Mouse (Mus musculus) liver, embryonic 11.5 days (tissue): Measurements from ENCODE around the gene Kpna3. TPM values are rescaled to one million over a fixed set of nuclear protein-coding genes. Genes with fewer than 3 reads are reported as not detected.

Experiments used
- ATAC-seq: fragments of 200-750 bp; cut with Nextera tagmentation; replicated peaks from 2 replicates; pipeline ENCODE4 v1.8.0; 2017; ENCODE audit warnings: moderate number of reproducible peaks, mild to moderate bottlenecking, moderate TSS enrichment, moderate library complexity; ENCODE audit not compliant: low FRiP score
- DNase-seq: peaks from one replicate; pipeline ENCODE4 v3.0.0-alpha.2; 2017; ENCODE audit warnings: low spot score
- H3K27ac ChIP-seq: fragments of 300-500 bp; sonication (generic); 2 replicates; pipeline ENCODE4 v1.5.1; 2014; ENCODE audit warnings: mild to moderate bottlenecking, low read depth, low read length, control low read depth
- H3K27me3 ChIP-seq: fragments of 300-500 bp; sonication (generic); replicated peaks from 2 replicates; pipeline ENCODE4 v1.6.1; 2014; ENCODE audit warnings: low read length, mixed read lengths; ENCODE audit not compliant: control insufficient read depth, insufficient read depth
- H3K36me3 ChIP-seq: fragments of 300-500 bp; sonication (generic); 2 replicates; pipeline ENCODE4 v1.6.1; 2014; ENCODE audit warnings: mild to moderate bottlenecking, low read length, moderate library complexity, mixed read lengths; ENCODE audit not compliant: control insufficient read depth, insufficient read depth
- H3K4me1 ChIP-seq: fragments of 300-500 bp; sonication (generic); replicated peaks from 2 replicates; pipeline ENCODE4 v1.6.1; 2014; ENCODE audit warnings: low read length, mixed read lengths; ENCODE audit not compliant: control insufficient read depth, insufficient read depth
- H3K4me2 ChIP-seq: fragments of 300-500 bp; sonication (generic); 2 replicates; pipeline ENCODE4 v1.6.1; 2014; ENCODE audit warnings: mild to moderate bottlenecking, control low read depth, moderate library complexity
- H3K4me3 ChIP-seq: fragments of 300-500 bp; sonication (generic); 2 replicates; pipeline ENCODE4 v1.5.1; 2014; ENCODE audit warnings: low read depth, low read length, control low read depth
- H3K9ac ChIP-seq: fragments of 300-500 bp; sonication (generic); 2 replicates; pipeline ENCODE4 v1.6.1; 2014; ENCODE audit warnings: low read depth, low read length, control low read depth
- H3K9me3 ChIP-seq: fragments of 300-500 bp; sonication (generic); 2 replicates; pipeline ENCODE4 v1.6.1; 2016; ENCODE audit warnings: low read length, inconsistent platforms, mixed read lengths; ENCODE audit not compliant: control insufficient read depth
- WGBS: fragments of 180-500 bp; shearing (Covaris S2); extraction: QIAGEN DNeasy Blood & Tissue Kit; methylation state at CpG from one replicate; pipeline ENCODE4 v1.1.7; 2014; 5-methylcytosine and 5-hydroxymethylcytosine counted together
- polyA plus RNA-seq: library from polyadenylated mRNA; unstranded; fragments of >200 nt; fragmentation: Nextera tagmentation; extraction: Ambion mirVana; gene quantifications from 2 replicates; pipeline ENCODE4 v1.2.1, GENCODE M21; 2014

Kpna3 gene
- polyA plus RNA-seq, 1 experiment from 2014 or later: 67.6 TPM

GRCm38 (mm10) chr14:61321200-61321599 lies 118.5 kb downstream of the Kpna3 start:
- H3K27me3 ChIP-seq: no peaks in the 10 kb centered on the region
- no peaks in the 10 kb centered on the region; the same call in 1 of the 2 replicates for H3K9me3 ChIP-seq
- ATAC-seq (no peak), DNase-seq (no peak)
- no peaks in the 10 kb centered on the region for H3K36me3 ChIP-seq
- H3K9ac ChIP-seq: no peak overlapping the region
- H3K4me2 ChIP-seq: no peak overlapping the region
- 78% methylated on average over 4 of the region's 4 CpGs for WGBS
- H3K27ac ChIP-seq: no peak overlapping the region
- no peak overlapping the region for H3K4me3 ChIP-seq
- no peaks in the 10 kb centered on the region; the same call in 1 of the 2 replicates for H3K4me1 ChIP-seq

- Histone ChIP-seq H3K4me3 (no peak overlapping the region), H3K36me3 (no peaks in the 10 kb centered on the region), H3K9me3 (no peaks in the 10 kb centered on the region; the same call in 1 of the 2 replicates), H3K4me1 (no peaks in the 10 kb centered on the region; the same call in 1 of the 2 replicates), H3K9ac (no peak overlapping the region), H3K27me3 (no peaks in the 10 kb centered on the region), H3K4me2 (no peak overlapping the region), H3K27ac (no peak overlapping the region)
- 85% methylated on average over 1 of the region's 1 CpGs for WGBS
- ATAC-seq: no peak
- no peak for DNase-seq
Observed at GRCm38 (mm10) chr14:61320765-61321164, 118.9 kb downstream of the Kpna3 start.

- Histone ChIP-seq H3K4me3 (no peak overlapping the region), H3K36me3 (no peaks in the 10 kb centered on the region), H3K9ac (no peak overlapping the region), H3K27ac (no peak overlapping the region), H3K27me3 (no peaks in the 10 kb centered on the region), H3K4me1 (no peaks in the 10 kb centered on the region; the same call in 1 of the 2 replicates), H3K4me2 (no peak overlapping the region), H3K9me3 (no peaks in the 10 kb centered on the region)
- ATAC-seq (no peak), DNase-seq (no peak)
- WGBS: 32% methylated on average over 4 of the region's 4 CpGs
Observed at GRCm38 (mm10) chr14:61316861-61317260, 122.8 kb downstream of the Kpna3 start.

Other genes starting within 250 kb of the Kpna3 start
- 0.16 TPM in 1 of 2 replicates, not detected in the other for gene Sgcg, start 181.4 kb downstream of the Kpna3 start, polyA plus RNA-seq
- gene Arl11, start 130.1 kb downstream of the Kpna3 start, polyA plus RNA-seq: 1.1 and 1.4 TPM in 2 replicates
- 5.8 and 6.7 TPM in 2 replicates for gene Ebpl, start 79.4 kb downstream of the Kpna3 start, polyA plus RNA-seq
- 24.0 and 24.5 TPM in 2 replicates for gene Spryd7, start 117.0 kb upstream of the Kpna3 start, polyA plus RNA-seq
- 12.8 and 14.2 TPM in 2 replicates for gene Trim13, start 158.4 kb upstream of the Kpna3 start, polyA plus RNA-seq
- 0.55 and 0.61 TPM in 2 replicates for gene Kcnrg, start 167.6 kb upstream of the Kpna3 start, polyA plus RNA-seq